Mouse (Mus musculus) olfactory bulb, adult 2 months (tissue): ENCODE measurements around the gene Cenpv. TPM values are rescaled to one million over a fixed set of nuclear protein-coding genes. Genes with fewer than 3 reads are reported as not detected.
A peak's percentile ranks its signal among the peaks of the same experiment; 100 is the strongest.

Source experiments
- H3K27ac ChIP-seq: fragments of 200-500 bp; 2 replicates; pipeline ENCODE4 v1.5.1; 2012; ENCODE audit warnings: low read depth, low read length; ENCODE audit not compliant: insufficient read depth
- H3K4me1 ChIP-seq: fragments of 200-500 bp; 2 replicates; pipeline ENCODE4 v1.6.1; 2012; ENCODE audit warnings: low read length; ENCODE audit not compliant: control insufficient read depth, insufficient read depth
- H3K4me3 ChIP-seq: fragments of 200-500 bp; 2 replicates; pipeline ENCODE4 v1.5.1; 2012; ENCODE audit warnings: mild to moderate bottlenecking, low read depth, low read length, moderate library complexity; ENCODE audit not compliant: insufficient read depth
- CTCF ChIP-seq: fragments of 200-500 bp; IDR thresholded peaks from 2 replicates; pipeline ENCODE4 v1.5.1; 2012; ENCODE audit warnings: low read depth, mild to moderate bottlenecking, low read length, moderate library complexity; ENCODE audit not compliant: insufficient read depth
- POLR2A ChIP-seq: fragments of 200-500 bp; IDR thresholded peaks from 2 replicates; pipeline ENCODE4 v1.6.1; 2012; ENCODE audit warnings: mild to moderate bottlenecking, low read depth, low read length, moderate library complexity; ENCODE audit not compliant: insufficient read depth
- WGBS: fragments of 180-500 bp; shearing (Covaris S2); methylation state at CpG from one replicate; pipeline ENCODE4 v1.1.7; 2018; 5-methylcytosine and 5-hydroxymethylcytosine counted together
- polyA plus RNA-seq: library from polyadenylated mRNA; stranded (reverse); fragments of >200 nt; gene quantifications from 2 replicates; pipeline ENCODE4 v1.2.4, GENCODE M21; 2012; ENCODE audit warnings: low replicate concordance; ENCODE audit not compliant: missing spikeins, insufficient read depth, insufficient read length

Cenpv gene
- not detected in 2 replicates for polyA plus RNA-seq

DNA sequence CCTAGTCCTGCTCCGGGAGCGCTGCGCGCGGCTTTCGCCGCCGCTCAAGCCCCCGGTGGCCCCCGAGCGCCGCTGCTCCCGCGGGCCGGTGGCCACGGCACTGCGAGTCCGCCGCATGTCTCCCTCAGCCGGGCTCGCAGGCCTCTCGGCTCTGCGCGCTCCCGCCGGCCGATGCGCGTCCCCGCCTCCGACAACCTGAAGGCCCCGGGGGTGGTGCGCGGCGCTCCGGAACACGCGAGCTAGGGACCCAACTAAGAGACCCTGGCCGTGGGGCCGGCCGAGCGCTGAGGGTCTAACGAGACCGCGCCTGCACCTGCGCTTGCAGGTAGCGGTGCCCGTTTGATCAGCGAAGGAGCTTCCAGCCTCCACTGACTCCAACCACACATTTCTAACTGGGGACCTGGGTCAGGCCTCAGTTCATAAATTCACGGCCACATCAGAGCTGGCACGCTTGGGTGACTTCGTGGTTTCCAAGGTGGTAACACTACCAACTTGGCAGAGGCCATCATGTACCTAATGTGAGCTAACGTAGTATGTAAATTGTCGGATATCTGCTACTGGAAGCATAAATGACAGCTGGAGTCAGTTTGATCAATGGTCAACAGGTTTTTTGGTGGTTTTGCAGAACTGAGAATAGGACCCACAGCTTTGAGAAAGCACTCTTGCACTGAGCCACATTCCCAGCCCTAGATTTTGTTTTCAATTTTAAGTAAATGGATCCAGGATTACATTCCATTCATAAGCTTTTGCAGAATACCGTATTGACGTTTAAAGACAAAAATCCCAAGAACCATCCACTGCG is at the start of gene Cenpv:
Gene Cenpv, minus strand, starts transcription at position 173 of the 802 bp plus-strand sequence.
- Histone ChIP-seq H3K4me1 (peaks cover 7% of the 10 kb centered on the region), H3K4me3 (peak within 1 kb of the TSS; percentile 74), H3K27ac (peak within 1 kb of the TSS; percentile 70)
- WGBS, result 5% methylated on average over 57 of the region's 57 CpGs
- TF ChIP-seq CTCF, result no peak
- peak; percentile 72 for TF ChIP-seq POLR2A

DNA sequence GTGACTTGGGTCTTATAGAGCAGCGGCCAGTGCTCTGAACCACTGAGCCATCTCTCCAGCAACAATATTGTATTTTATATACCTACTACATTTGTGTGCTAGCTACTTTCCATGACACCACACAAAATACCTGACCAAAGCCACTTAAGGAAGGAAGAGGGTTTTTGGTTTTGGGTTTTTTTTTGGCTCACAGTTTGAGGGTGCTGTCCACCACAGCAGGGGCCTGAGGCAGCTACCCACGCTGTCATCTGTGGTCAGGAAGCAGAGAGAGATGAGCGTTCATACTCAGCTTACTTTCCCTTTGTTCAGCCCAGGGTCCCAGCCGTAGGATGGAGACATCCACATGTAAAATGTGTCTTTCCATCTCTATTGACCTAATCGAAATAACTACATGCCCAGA is 48.0 kb upstream of the Cenpv start:
- Histone ChIP-seq H3K4me3 (no peak overlapping the region), H3K27ac (no peak overlapping the region), H3K4me1 (peaks cover 3% of the 10 kb centered on the region; the same call in 1 of the 2 replicates)
- TF ChIP-seq POLR2A, result no peak
- no peak for TF ChIP-seq CTCF
- WGBS, result 92% methylated on average over 5 of the region's 5 CpGs

GRCm38 (mm10) chr11:62584671-62585206 is 45.7 kb upstream of the Cenpv start:
- Histone ChIP-seq H3K4me1 (peaks cover 3% of the 10 kb centered on the region; the same call in 1 of the 2 replicates), H3K4me3 (no peak overlapping the region), H3K27ac (no peak overlapping the region)
- TF ChIP-seq CTCF (no peak), POLR2A (no peak)
- WGBS, result 85% methylated on average over 9 of the region's 9 CpGs

DNA sequence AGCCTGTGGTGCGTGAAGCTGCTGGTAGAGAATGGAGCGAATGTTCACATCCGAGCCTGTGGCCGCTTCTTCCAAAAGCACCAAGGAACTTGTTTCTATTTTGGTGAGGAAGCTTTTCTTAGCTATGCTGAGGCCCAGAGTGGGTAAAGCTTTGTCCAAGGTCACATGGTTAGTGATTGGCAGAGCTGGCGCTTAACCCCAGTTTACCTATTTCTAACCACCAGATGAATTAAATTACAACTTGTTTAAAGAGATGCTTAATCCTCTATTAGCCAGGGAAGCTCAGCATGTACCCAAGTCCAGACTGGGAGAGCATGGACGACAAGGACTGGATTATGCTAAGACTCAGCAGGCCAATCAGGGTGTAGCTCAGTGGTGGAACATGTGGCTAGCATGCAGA is 44.0 kb upstream of the Cenpv start:
- no peak for TF ChIP-seq POLR2A
- no peak for TF ChIP-seq CTCF
- 52% methylated on average over 6 of the region's 6 CpGs for WGBS
- no peak overlapping the region for H3K27ac ChIP-seq
- H3K4me3 ChIP-seq, result no peak overlapping the region
- peaks cover 3% of the 10 kb centered on the region; the same call in 1 of the 2 replicates for H3K4me1 ChIP-seq

GRCm38 (mm10) chr11:62576530-62577152 is 37.6 kb upstream of the Cenpv start:
- 58% methylated on average over 16 of the region's 16 CpGs for WGBS
- TF ChIP-seq CTCF (no peak), POLR2A (no peak)
- no peak overlapping the region for H3K27ac ChIP-seq

GRCm38 (mm10) chr11:62575659-62576438 is 36.8 kb upstream of the Cenpv start:
- peaks cover 13% of the 10 kb centered on the region for H3K4me1 ChIP-seq
- H3K4me3 ChIP-seq, result peak overlapping the region; percentile 66
- H3K27ac ChIP-seq, result peak overlapping the region; percentile 23; the same call in 1 of the 2 replicates
- no peak for TF ChIP-seq POLR2A
- 0 out of 2 replicates have a peak, but pooled peaks have one; percentile 1 for TF ChIP-seq CTCF
- 7% methylated on average over 27 of the region's 27 CpGs for WGBS

More at GRCm38 (mm10) chr11:62576530-62577152, 37.6 kb upstream of the Cenpv start:
- Histone ChIP-seq H3K4me3 (peak overlapping the region; percentile 66), H3K4me1 (peaks cover 13% of the 10 kb centered on the region)

DNA sequence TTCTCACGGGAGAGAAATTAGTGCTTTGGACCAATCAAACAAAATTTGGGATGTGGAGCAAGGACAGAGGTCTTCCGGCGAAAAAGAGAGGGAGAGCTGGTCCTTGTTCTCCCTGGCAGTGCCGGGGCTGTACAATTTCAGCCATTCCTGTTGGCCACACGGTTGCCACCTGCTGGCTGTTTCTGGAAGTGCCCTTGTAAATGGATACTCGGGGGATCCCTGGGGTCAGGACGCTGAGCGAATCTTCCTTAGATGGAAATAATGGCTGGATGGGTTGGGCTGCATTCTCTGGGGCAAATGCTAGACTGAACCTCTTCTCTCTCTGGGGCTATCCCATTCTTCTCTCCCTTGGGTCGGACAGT is 36.2 kb upstream of the Cenpv start:
- Histone ChIP-seq H3K4me3 (peak overlapping the region; percentile 66), H3K4me1 (peaks cover 13% of the 10 kb centered on the region), H3K27ac (no peak overlapping the region)
- no peak for TF ChIP-seq POLR2A
- peak; percentile 86 for TF ChIP-seq CTCF
- under 1% methylated on average over 9 of the region's 9 CpGs for WGBS

DNA sequence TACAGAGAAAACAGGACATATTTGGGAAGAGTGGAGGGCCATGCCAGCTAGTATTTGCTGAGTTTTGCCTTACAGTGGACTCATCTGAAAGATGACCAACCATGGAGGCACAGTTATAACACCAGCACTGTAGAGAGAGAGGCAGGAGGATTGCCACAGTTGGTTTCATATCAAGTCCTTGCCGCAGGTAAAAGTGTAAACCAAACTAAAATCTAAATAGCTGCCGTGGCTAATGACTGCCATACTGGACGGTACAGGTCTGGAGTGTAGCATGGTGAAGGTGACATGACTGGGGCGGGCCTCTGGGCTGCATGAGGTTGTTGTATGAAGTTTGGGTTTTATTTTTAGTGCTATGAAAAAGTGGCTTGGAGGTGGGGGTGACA is 35.6 kb upstream of the Cenpv start:
- H3K27ac ChIP-seq, result no peak overlapping the region
- TF ChIP-seq POLR2A, result no peak
- no peak for TF ChIP-seq CTCF
- peaks cover 13% of the 10 kb centered on the region for H3K4me1 ChIP-seq
- H3K4me3 ChIP-seq, result no peak overlapping the region
- WGBS, result 86% methylated on average over 4 of the region's 4 CpGs
